Mouse (Mus musculus) embryonic fibroblast, embryonic 13.5 days (primary cell): ENCODE results near the gene Fat1.

Experiments
- CTCF ChIP-seq: IDR thresholded peaks from 2 replicates; pipeline ENCODE4 v1.5.1; 2011; ENCODE audit warnings: mild to moderate bottlenecking, control low read depth, low read length, moderate library complexity, borderline replicate concordance; ENCODE audit not compliant: insufficient read depth
- POLR2A ChIP-seq: IDR thresholded peaks from 2 replicates; pipeline ENCODE4 v1.6.1; 2011; ENCODE audit warnings: low read depth, mild to moderate bottlenecking, control low read depth, low read length, moderate library complexity

DNA sequence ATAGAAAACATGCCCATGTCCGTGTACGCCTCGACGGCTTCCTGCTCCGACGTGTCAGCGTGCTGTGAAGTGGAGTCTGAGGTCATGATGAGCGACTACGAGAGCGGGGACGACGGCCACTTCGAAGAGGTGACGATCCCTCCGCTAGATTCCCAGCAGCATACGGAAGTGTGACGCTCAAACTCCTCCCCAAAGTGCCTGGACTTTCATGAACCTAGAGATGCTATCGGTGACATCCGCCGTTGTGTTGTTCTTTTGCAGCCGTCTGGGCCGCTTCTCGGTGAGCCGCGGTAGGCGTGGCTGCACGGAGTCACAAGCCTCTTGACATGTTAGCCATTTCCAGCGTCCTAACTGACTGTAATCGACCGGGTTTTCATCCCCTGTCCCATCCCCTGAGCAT lies 116.0 kb downstream of the Fat1 start:
- TF ChIP-seq CTCF (no peak), POLR2A (no peak)
